Mouse (Mus musculus) frontal cortex, postnatal 25 days (tissue): ENCODE measurements at regions not wholly inside any gene's neighbourhood (a gene's known extent, or its start where the extent isn't known, plus 50 kb on each side); places are given as distances from the start of the nearest gene placed in this dataset.

Source experiments
- DNase-seq, 2 experiments: peaks; one replicate each; pipeline ENCODE4 v3.0.0; 2022; ENCODE audit warnings: low spot score in 2 of 2

DNA sequence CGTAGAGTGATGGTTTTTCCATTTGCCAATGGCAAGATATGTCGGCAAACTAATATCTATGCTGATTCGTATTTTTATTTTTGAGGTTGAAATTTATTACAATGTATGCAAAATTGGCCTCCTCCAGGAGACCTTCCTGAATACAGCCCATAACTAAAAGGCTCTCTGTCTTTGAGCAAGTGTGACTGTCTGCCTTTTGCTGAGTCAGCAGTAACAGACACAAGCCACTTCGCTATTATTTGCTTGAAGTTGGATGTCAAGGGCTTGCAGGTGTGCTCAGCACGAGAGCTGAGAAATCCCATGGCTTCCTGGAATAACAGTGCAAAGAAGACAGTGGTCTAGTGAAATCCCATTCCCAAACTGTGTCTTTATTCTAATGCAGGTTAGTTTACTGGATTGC, 56.9 kb downstream of the Dmrt2 start:
- no peak for DNase-seq

DNA sequence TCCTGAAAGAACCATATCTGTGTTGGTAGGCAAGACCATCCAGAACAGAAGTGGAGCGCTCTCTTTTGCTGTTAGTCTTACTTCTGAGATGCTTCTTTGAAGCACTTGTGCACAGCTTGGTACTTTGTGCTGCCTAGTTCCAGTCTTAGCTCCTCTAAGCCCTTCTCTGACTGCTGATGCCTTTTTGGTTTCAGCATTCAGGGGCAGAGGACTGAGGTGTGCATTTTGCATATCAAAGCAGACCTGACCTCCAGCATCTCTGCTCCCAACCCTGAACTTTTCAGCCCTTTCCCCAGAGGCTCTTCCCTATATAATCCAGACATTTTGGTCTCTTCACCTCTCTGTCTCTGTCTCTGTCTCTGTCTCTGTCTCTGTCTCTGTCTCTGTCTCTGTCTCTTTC, 57.4 kb downstream of the Dmrt2 start:
- no peak for DNase-seq

DNA sequence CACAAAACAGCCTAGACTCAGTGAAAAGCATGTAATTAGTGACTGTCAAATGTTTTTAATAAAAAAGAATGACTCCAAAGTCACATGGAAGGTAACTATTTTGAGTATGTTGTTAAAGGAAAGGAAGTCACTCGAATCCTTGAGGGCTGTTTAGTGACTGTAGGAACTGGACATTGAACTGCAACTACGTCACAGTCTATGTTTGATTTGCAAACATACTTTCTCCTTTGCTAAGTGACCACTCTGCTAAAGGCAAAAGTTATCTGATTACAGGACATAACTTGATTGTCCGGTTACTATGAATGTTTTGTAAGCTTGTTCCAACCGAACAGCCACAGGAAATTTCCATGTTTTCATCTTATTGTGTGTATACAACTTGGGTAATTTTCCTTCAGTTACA, 106.2 kb downstream of the Dmrt2 start:
- DNase-seq: no peak

DNA sequence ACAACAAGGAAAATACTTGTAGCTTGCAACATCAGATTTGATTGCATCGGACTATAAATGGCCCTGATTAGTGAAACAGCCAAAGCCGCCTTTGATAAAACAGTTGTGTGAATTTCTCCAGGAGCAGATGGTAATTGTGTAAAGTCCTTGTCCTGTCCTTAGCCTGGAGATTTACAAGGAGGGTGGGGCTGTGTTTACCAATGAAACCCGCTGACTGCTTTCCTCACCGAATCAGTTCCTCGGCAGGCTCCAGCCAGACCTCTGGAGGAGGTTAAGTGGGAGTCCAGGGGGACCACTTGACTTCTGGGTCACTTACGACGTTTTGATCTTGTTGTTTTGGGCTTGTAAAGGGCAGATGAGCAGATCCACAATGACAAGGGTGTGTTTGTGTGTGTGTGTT, 107.1 kb downstream of the Dmrt2 start:
- no peak for DNase-seq

DNA sequence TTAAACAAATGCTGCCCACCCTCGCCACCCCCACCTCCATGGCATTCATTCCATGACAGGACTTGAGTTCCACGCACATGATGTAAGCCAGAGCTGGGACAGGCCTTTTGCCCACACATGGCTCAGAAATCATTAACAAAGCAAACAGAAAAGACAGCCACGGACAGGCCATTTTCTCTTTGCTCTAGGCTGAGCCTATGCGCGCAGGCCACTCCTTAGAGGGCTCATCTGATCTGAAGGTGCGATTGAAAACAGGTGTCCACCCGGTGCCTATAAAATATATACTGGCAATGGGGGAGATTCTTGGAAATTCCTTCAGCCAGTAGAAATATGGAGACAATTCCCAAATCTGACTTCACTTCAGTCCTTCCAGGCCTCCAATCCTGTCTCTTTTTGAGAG, 109.1 kb downstream of the Dmrt2 start:
- DNase-seq: no peak

DNA sequence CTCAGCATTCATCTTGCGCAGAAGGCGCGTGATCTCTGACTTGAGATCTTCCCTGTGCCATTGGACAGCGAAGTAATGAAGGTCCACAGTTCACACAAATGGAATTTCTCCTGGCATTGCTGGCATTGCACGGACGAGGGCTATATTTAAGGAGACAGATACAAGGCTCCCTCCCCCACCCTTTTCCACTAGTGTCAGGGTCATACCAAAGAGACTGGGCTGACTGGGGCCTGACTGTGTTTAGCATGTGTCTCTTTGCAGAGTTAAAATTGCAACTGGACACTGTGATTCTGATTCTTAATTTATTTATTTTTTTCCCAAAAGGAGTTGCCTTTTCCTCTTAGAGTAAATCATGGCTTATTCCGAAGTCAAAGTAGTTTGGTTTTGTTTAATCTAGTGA, 130.5 kb downstream of the Dmrt2 start:
- no peak for DNase-seq

DNA sequence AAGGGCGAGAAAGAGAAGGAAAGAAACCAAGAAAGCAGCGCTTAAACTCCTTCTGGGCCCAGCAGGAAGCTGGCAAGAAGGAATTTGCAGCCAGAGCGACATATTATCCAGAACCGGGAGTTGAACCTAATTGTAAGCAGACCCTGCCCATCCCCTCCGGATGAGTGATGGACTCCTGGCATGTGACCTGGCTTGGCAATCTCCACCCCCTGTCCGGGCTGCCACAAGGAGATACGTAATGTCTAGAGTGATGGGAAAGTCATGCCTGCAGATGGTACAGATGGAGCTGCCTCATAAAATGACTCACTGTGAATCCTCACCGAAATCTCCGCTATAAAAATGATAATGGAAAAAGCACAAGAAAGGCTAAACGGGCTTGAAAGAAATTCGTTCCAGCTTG, 133.1 kb downstream of the Dmrt2 start:
- DNase-seq: peak; percentile 10 to 22

DNA sequence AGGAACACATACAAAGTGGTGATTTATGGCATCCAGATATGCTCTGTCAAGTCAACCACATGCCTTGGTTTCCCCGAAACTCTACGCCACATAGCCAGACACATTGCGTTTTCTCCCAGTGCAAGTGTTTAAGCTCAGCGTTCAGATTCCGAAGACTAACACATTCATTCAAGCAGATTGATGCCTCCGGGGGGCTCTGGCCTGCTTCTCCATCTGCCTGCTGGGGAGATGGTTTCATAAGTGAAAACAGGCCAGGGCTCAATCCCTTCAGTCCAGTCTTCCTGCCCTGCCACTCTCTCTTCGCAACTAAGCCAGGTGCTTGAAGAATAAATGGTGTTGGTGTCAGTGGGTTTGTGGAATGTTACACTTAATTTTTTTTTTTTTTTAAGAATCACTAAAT, 141.4 kb downstream of the Dmrt2 start:
- no peak for DNase-seq

DNA sequence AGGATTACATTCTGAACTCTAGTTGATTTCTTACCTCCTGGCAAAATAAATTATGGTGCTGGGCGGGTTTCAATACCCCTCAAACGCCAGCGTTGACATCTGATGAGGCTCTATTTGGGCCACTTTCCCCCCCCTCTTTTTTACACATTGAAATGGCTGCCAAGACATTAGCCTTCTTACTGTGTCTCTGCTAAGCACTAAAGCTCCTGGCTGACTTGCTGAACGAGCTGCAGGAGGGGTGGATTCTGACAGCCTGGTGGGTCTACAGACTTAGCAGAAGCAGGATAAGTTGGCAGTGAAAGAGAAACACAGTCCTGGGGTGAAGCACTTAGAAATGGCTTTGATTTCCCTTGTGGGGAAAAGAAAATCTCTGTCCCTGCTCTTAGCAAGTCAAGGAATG, 172.9 kb downstream of the Dmrt2 start:
- DNase-seq: no peak

DNA sequence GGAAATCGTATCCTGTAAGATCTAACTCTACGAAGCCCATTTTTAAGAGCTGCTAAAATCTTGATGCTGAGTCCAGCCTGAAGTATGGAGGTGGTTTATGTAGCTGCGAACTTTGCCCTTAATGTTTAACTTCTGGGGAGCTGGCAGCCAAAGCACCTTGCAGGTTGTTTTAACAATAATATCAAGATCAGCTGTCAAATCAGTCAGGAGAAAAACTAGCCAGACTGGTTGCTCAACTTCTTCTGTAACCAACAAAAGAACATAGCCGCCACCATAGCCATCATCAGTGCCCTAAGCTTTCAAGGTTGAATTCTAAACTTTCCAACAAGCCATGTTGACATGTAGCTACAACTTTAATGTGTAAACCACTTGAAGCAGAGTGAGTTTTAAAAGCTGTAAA, 184.1 kb downstream of the Dmrt2 start:
- no peak for DNase-seq

DNA sequence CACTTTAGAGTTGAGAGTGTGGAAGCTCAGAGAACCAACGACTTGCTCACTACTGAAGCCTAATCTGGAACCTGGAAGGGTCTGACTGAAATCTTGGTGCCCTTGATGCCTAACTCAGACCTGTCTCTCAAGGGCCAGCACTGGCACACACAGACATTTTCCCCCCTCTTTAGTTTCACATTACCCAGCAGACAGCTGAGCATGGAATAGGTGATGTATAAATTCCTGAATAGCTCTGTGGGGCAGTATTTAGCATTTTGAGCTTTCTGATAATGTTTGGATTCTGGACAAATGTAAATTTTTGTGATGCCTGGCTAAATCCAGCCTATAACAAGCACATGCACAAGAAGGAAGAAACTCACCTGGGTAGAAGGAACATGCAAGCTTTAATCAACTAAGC, 191.1 kb downstream of the Dmrt2 start:
- DNase-seq: no peak

DNA sequence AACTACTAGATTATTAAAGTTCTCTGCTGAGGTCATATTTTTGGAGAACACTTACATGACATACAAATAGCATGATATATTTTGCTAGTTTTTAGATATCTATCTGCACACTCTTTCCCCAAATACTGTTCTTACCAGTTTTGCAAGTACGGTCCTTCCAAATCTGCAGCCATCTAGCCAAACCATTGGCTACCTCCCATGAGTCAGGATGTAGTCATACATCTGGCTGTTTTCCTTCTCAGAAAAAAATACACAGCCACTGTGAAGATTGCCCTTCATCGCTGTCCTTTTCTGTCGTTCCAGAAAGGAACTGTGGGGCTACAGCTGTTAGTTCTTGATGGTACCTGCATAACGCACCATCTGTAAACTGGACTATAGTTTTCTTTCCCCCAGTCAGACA, 234.5 kb downstream of the Dmrt2 start:
- DNase-seq: no peak

DNA sequence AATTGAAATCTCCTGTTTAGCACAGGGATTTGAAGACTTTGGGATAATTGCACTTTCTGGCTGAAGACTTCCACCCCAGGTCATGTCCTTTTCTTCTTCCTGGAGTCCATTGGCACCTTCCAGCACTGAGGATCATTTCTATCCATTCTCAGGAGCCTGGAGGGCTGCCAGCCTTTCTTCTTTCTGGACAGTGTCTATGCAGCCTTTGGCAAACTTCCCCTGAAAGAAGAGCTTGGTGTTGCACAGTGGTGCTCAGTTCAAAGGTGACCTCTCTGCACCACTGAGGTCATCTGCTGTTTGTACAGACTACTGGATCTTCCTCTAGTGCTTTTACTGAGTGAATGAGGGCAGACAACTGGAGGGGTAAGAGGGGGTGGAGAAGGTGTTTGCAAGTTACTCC, 249.8 kb downstream of the Dmrt2 start:
- no peak for DNase-seq

DNA sequence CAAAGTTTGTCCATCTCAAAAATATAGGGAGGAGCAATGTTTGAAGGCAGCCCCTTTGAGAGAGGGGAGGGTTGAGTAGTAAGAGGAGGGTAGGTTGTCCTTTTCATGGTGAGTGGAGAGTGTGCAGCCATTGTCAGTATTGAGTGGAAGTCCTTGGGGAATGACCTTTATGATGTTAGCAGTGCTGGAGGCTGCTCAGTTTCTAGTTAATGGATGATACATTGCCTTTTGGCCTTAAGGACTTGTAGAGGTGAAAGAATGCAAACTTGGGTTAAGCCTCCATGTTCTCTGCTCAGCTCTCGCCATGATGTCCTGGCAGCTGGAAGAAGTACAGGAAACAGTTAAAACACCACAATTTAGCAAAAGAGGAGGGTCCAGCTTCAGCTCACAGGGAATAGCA, 250.6 kb downstream of the Dmrt2 start:
- DNase-seq: no peak

DNA sequence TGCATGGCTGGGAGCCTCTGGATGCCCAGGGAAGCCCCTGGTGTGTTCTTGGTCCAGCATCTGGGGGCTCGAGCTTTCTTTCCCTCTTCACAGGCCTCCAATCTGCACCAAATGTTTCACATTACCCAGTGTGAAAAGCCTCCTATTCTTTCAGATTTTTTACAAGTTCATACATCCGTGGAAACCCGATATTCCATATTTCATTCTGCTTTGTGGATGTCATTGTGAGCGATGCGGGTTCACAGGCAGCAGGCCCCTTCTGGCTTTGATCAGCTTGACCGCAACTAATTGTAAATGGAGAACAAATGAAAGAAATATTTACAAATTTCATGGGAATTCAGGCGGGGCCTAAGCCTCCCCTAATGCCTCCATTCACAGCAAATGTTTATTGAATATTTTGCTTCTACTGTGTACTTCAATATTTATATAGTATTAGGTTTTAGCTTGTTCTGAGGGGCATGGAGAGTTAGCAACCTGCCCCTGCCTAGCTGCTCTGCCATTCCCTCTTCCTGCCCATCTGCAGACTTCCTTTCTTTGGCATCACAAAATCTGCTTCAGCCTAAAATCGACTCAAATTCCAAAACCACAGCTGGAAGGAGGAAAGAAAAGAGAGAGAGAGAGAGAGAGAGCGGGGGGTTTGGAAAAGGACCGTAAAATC, 251.6 kb downstream of the Dmrt2 start:
- no peak for DNase-seq

DNA sequence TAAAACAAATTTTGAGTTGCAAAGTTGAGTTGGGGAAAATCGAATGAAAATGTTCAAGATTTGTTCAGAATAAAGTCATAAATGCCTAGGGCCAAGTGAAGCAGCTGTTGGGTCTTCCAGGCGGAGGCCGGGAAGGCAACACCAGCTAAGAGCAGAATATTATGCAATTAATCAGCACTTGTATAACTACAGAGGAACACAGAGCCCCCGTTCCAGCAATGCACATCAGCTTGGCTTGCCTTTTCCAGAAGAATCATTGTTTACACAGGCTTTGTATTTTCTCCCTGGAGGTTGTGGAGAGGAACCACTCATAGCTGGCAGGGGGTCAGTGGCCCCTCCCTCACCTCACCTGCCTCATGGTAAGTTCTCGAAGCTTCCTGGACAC, 252.2 kb downstream of the Dmrt2 start:
- DNase-seq: no peak

DNA sequence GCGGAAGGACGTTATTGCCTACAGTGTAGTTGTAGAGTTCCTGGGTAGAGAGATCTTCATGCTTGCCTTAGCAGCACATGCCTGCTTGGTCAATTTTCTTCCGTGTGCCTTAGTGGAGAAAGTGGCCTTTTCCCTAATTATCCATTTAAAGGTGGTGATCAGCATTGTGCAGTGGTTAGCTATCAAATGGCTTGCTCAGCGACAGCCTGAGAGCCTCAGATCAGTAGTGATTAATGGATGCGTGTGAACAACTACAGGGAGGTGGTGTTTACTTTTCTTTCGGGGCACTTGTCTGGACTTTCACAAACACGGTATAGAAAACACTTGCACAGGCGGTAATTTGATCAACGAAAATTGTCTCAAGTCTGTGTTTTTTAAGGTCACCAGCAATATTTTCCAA, 255.0 kb downstream of the Dmrt2 start:
- DNase-seq: no peak

DNA sequence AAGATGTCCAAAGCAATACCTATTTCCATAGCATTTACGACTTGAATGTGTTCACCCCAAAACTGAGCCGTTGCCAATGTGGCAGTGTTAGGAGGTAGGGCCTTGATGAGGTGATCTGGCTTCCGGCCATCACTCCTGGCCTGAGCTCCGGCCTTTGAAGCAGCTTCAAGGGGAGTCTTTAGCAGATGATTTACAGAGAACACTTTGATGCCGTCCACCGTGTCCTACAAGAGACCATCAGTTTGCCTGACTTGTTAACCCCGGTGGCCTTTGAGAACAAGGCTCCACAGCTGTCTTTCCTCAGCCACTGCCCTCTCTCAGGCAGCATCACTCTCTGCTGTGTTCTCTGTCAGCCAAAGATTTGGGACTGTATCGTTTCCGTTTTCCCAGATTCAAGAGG, 265.1 kb downstream of the Dmrt2 start:
- DNase-seq: no peak

DNA sequence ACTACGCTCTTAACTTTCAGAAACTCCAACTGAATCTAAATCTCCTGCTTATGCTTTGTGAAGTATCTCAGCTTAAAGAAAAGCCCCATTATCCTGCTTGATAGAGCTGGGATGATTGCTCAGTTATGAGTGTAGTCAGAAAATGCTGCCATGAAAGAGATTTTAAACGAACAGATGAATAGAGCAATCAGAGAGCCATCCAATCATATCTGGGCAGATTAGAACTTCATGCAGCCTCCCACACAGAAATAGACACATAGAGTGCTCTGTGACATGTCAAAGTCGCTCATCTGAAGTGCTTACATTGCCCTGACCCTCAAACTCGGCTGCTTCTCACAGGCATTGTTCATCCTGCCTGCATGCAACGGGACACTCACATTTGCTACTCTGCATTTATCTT, 299.0 kb downstream of the Dmrt2 start:
- DNase-seq: no peak

DNA sequence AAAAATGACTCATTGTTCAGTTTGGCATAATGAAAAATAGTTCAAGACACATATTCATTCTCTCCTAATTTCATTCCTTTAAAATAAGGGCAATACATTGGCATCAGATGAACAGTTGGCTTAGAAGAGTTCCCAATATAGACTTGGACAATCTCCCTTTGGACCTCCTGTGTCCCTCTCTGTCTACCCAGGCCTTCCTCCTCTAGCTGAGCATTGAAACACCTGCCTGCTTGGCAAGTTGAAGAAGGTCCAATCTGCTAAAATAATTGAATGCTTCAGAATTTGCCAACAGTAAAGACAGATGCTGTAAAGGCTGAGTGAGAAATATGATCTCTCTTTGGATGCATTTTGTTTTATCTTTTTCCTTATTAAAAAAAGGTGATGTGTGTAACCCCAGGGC, 303.0 kb downstream of the Dmrt2 start:
- no peak for DNase-seq

DNA sequence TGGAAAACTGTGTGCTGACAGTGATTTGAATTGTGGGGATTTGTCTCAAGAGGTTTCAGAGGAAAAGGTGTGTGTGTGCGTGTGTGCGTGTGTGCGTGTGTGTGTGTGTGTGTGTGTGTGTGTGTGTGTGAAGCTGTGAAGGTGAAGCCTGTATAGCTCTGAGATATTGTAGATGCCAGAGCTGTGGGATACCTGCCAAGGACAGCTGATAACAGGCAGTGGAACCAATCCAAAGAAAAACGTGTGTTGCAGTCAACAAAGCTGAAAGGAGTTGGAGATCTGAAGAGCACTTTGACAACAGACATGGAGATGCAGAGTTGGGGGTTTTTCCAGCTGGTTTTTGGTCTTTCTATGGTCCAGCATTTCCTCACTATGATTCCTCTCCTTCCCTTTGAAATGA, 308.1 kb downstream of the Dmrt2 start:
- DNase-seq: no peak

DNA sequence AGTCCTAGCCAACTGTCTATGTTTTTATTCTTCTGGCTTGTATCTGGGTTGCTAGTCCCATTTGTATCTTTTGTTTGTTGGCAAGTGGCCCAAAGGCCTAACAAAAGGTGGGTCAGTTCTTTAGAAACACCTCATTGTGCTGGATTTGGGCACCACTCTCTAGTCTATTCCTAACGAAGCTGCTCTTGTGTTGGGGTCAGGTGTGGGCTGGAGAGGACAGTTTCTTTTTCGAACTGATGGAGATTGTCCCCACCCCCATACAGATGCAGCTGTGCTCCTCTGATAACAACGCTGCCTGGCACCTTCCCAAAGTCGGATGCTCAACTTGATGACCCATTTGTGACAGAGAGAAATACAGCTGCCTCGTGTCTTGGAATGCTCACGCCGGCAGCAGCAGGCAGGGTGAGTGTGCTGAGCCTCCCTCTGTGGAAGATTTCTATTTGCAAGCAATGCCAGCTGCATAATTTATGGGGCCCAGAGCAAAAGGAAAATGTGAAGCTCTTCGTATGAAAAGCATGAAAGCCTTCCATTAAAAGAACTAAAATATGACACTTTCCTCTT, 342.5 kb downstream of the Dmrt2 start:
- peak; percentile 4 to 20 for DNase-seq

DNA sequence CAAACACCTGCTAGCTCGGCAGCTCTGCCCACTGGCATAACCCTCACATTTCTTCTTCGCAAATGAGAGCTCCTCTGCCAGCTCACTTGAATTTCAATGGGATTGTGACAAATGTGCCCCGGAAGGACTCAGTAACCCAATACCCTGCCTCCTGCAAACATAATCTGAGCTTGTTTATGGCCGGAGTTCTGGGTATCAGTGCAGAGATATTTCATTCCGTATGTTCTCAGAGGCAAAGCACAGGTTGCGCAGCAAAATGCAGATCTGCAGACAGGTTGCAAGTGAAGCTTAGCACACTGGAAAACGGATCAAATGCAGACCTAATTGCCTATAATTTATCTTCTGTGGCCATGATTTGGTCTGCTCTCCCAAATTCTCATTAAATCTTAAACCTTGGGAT, 348.9 kb downstream of the Dmrt2 start:
- DNase-seq: no peak

DNA sequence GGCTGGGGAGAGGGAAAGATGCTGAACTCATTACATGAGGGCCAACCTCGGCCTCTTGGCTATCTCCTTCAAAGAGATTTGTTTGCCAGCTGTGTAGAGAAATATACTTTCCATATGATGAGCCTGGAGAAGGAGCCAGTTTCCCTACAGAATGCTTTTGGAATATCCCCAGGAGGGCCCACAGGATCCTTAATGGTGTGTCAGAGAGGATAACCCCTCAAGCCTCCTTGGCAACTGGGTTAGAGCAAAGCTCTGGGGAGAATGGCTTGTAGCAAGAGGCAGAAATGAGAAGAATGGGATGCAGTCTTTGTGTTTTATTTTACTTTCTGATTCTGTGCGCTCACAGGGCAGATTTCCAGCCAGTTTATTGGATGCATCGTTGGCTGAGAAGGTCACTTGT, 353.9 kb downstream of the Dmrt2 start:
- no peak for DNase-seq
